Comparison of ENCODE assay signal across 33 mouse cellular contexts in the genomic region with DNA sequence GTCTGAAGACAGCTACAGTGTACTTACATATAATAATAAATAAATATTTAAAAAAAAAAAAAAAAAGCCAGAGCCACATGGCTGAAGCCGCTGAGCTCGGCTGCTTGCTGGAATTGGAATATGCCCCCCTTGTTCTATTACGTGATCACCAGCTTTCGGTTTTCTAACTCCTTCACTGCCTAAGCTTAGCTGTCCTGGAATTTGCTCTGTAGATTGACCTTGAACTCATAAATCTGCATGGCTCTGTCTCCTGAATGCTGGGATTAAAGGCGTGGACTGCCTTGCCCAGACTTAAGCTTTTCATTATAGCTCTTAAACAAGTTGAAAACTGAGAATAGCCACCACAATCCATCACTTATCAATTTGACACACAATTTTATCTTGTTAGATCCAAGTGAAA. TPM values are rescaled to one million over a fixed set of nuclear protein-coding genes. Genes with fewer than 3 reads are reported as not detected.
DNase-seq lines count a peak whose midpoint lies in the region; ATAC-seq lines count a peak whose summit lies in the region.
"Had no signal": no experiment of that assay in that cellular context is flagged by ENCODE, and none has a peak within 500 bp of the region (broad histone marks: within the 10 kb centered on the region; RNA-seq: fewer than 3 reads in every experiment).

No protein-coding gene starts in this region.

- no peak overlapping the region for H3K4me2 ChIP-seq in embryonic facial prominence, embryonic 13.5 days
- H3K4me2 ChIP-seq in kidney, embryonic 16.5 days (replicated peaks; ENCODE audit: low read depth, low read length), result no peak overlapping the region
- H3K4me2 ChIP-seq in embryonic facial prominence, embryonic 14.5 days (ENCODE audit: low read depth, low read length), result no peak overlapping the region
- H3K4me2 ChIP-seq: embryonic facial prominence, embryonic 12.5 days; heart, embryonic 13.5 days; hindbrain, embryonic 12.5 days; hindbrain, embryonic 15.5 days had no signal

- H3K4me3 ChIP-seq in embryonic facial prominence, embryonic 13.5 days, result no peak overlapping the region
- no peak overlapping the region for H3K4me3 ChIP-seq in embryonic facial prominence, embryonic 10.5 days
- H3K4me3 ChIP-seq in kidney, embryonic 16.5 days (ENCODE audit: low read length), result no peak overlapping the region
- H3K4me3 ChIP-seq in embryonic facial prominence, embryonic 14.5 days (ENCODE audit: low read depth, low read length), result no peak overlapping the region
- H3K4me3 ChIP-seq: embryonic facial prominence, embryonic 12.5 days; gastrocnemius, adult 2 months; heart, adult 2 months; heart, embryonic 10.5 days; heart, embryonic 13.5 days; hindbrain, embryonic 12.5 days; hindbrain, embryonic 15.5 days had no signal

- H3K9me3 ChIP-seq in embryonic facial prominence, embryonic 13.5 days, result no peaks in the 10 kb centered on the region
- H3K9me3 ChIP-seq in embryonic facial prominence, embryonic 10.5 days, result no peaks in the 10 kb centered on the region
- no peaks in the 10 kb centered on the region for H3K9me3 ChIP-seq in kidney, embryonic 16.5 days (ENCODE audit: low read length)
- no peaks in the 10 kb centered on the region for H3K9me3 ChIP-seq in embryonic facial prominence, embryonic 14.5 days (ENCODE audit: control insufficient read depth, low read length)
- H3K9me3 ChIP-seq: embryonic facial prominence, embryonic 12.5 days; G1E; heart, embryonic 10.5 days; heart, embryonic 13.5 days; hindbrain, embryonic 12.5 days; hindbrain, embryonic 15.5 days had no signal

- no peak for ATAC-seq in embryonic facial prominence, embryonic 13.5 days (ENCODE audit: insufficient number of reproducible peaks, insufficient read depth, low FRiP score, low TSS enrichment, low read depth)
- peak; percentile 37; the same call in 1 of the 2 replicates for ATAC-seq in kidney, embryonic 16.5 days (ENCODE audit: low FRiP score, low TSS enrichment)
- ATAC-seq in embryonic facial prominence, embryonic 14.5 days (ENCODE audit: low read depth), result no peak
- no peak for ATAC-seq in megakaryocyte, adult 5-6 weeks (ENCODE audit: poor library complexity, severe bottlenecking)
- ATAC-seq: forebrain, embryonic 14.5 days; forebrain, postnatal 0 days; Patski had no signal

- peak overlapping the region; percentile 83; the same call in 1 of the 2 replicates for H3K27ac ChIP-seq in embryonic facial prominence, embryonic 13.5 days
- no peak overlapping the region for H3K27ac ChIP-seq in embryonic facial prominence, embryonic 10.5 days (replicated peaks)
- H3K27ac ChIP-seq in kidney, embryonic 16.5 days (ENCODE audit: low read length), result no peak overlapping the region
- H3K27ac ChIP-seq in embryonic facial prominence, embryonic 14.5 days (replicated peaks; ENCODE audit: low read depth, low read length), result peak overlapping the region; percentile 80
- H3K27ac ChIP-seq: gastrocnemius, adult 2 months; heart, adult 2 months; heart, embryonic 10.5 days; heart, embryonic 13.5 days; hindbrain, embryonic 12.5 days; hindbrain, embryonic 15.5 days had no signal

- no peak for DNase-seq in embryonic facial prominence, embryonic 10.5 days (ENCODE audit: low spot score)
- DNase-seq in kidney, postnatal 36 days, result no peak
- DNase-seq in embryonic facial prominence, embryonic 14.5 days (ENCODE audit: low spot score), result no peak
- DNase-seq in gastrocnemius, postnatal 36 days, result no peak
- DNase-seq: adrenal gland, adult 8-10 months; B cell, adult 2 months; cerebellum, adult 18-20 months; cerebellum, adult 9-10 months; cerebellum, postnatal 14 days; forebrain, postnatal 0 days; gastrocnemius, adult 2 months; gastrocnemius, postnatal 14 days; heart, adult 2 months; heart, postnatal 14 days had no signal

- no peaks in the 10 kb centered on the region for H3K27me3 ChIP-seq in embryonic facial prominence, embryonic 13.5 days
- no peaks in the 10 kb centered on the region for H3K27me3 ChIP-seq in embryonic facial prominence, embryonic 10.5 days (replicated peaks; ENCODE audit: low read depth, poor library complexity, severe bottlenecking)
- H3K27me3 ChIP-seq in kidney, embryonic 16.5 days (ENCODE audit: insufficient read depth, low read length), result no peaks in the 10 kb centered on the region
- no peaks in the 10 kb centered on the region for H3K27me3 ChIP-seq in embryonic facial prominence, embryonic 14.5 days (replicated peaks; ENCODE audit: control insufficient read depth, insufficient read depth, low read length)
- H3K27me3 ChIP-seq: CH12.LX; embryonic facial prominence, embryonic 12.5 days; heart, embryonic 13.5 days; hindbrain, embryonic 12.5 days; hindbrain, embryonic 15.5 days; Patski had no signal

- H3K36me3 ChIP-seq in embryonic facial prominence, embryonic 13.5 days, result no peaks in the 10 kb centered on the region
- no peaks in the 10 kb centered on the region for H3K36me3 ChIP-seq in embryonic facial prominence, embryonic 10.5 days (replicated peaks)
- no peaks in the 10 kb centered on the region for H3K36me3 ChIP-seq in kidney, embryonic 16.5 days (ENCODE audit: insufficient read depth, low read length)
- no peaks in the 10 kb centered on the region for H3K36me3 ChIP-seq in embryonic facial prominence, embryonic 14.5 days (ENCODE audit: control insufficient read depth, insufficient read depth, low read length)
- H3K36me3 ChIP-seq: embryonic facial prominence, embryonic 12.5 days; G1E; heart, embryonic 10.5 days; heart, embryonic 13.5 days; hindbrain, embryonic 12.5 days; hindbrain, embryonic 15.5 days had no signal

- peaks cover 48% of the 10 kb centered on the region for H3K4me1 ChIP-seq in embryonic facial prominence, embryonic 13.5 days
- peaks cover 16% of the 10 kb centered on the region for H3K4me1 ChIP-seq in embryonic facial prominence, embryonic 10.5 days
- H3K4me1 ChIP-seq in kidney, embryonic 16.5 days (ENCODE audit: insufficient read depth, low read length), result peaks cover 27% of the 10 kb centered on the region
- H3K4me1 ChIP-seq in embryonic facial prominence, embryonic 14.5 days (ENCODE audit: control insufficient read depth, insufficient read depth, low read length), result peaks cover 29% of the 10 kb centered on the region
- H3K4me1 ChIP-seq: hindbrain, embryonic 12.5 days had no signal

- no peak overlapping the region for H3K9ac ChIP-seq in embryonic facial prominence, embryonic 13.5 days
- H3K9ac ChIP-seq in kidney, embryonic 16.5 days (replicated peaks; ENCODE audit: low read length), result no peak overlapping the region
- H3K9ac ChIP-seq in embryonic facial prominence, embryonic 14.5 days (ENCODE audit: low read depth, low read length), result no peak overlapping the region
- H3K9ac ChIP-seq: embryonic facial prominence, embryonic 12.5 days; forebrain, postnatal 0 days; heart, embryonic 13.5 days; hindbrain, embryonic 12.5 days; hindbrain, embryonic 15.5 days had no signal

- intact Hi-C loops in gastrocnemius, postnatal 36 days (cut with DNase I), result no loop called here

- 49% methylated on average over 5 of the region's 5 CpGs for WGBS in embryonic facial prominence, embryonic 13.5 days
- WGBS in embryonic facial prominence, embryonic 10.5 days, result 78% methylated on average over 5 of the region's 5 CpGs
- WGBS in kidney, embryonic 16.5 days, result 36% methylated on average over 5 of the region's 5 CpGs
- WGBS in embryonic facial prominence, embryonic 14.5 days, result 59% methylated on average over 5 of the region's 5 CpGs

RNA-seq across cellular contexts. Expression of gene Gm6993, which starts 23.3 kb away (rescaled TPM):
- polyA plus RNA-seq in embryonic facial prominence, embryonic 13.5 days (2015; fragmentation: Nextera tagmentation; extraction: Ambion mirVana), result not detected in 2 replicates
- not detected in 2 replicates for polyA plus RNA-seq in embryonic facial prominence, embryonic 10.5 days (2016; fragmentation: Nextera tagmentation; extraction: Ambion mirVana)
- not detected in 2 replicates for polyA plus RNA-seq in kidney, embryonic 16.5 days (2015; fragmentation: Nextera tagmentation; extraction: Ambion mirVana)
- not detected in 2 replicates for polyA plus RNA-seq in embryonic facial prominence, embryonic 14.5 days (2014; fragmentation: Nextera tagmentation; extraction: Ambion mirVana)
- total RNA-seq in megakaryocyte, adult 5-6 weeks (2015), result not detected in 2 replicates
- total RNA-seq in megakaryocyte, adult 5-6 weeks (2017), result not detected in 2 replicates
- not detected for total RNA-seq in gastrocnemius, postnatal 36 days (2021)
- total RNA-seq: adrenal gland, adult 8-10 months; adrenal gland, postnatal 36 days; CH12.LX; forebrain, postnatal 0 days; G1E; gastrocnemius, adult 2 months; gastrocnemius, postnatal 14 days; heart, adult 2 months; heart, postnatal 14 days; hematopoietic stem cell, adult 5-6 weeks had no signal
- polyA plus RNA-seq: embryonic facial prominence, embryonic 12.5 days; forebrain, embryonic 11.5 days; forebrain, embryonic 14.5 days; forebrain, postnatal 0 days; frontal cortex, adult 2 months; G1E; gonadal fat pad, adult 2 months; heart, adult 2 months; heart, embryonic 10.5 days; heart, embryonic 13.5 days; heart, embryonic 16.5 days; hindbrain, embryonic 12.5 days; hindbrain, embryonic 15.5 days; intestine, embryonic 14.5 days; Patski had no signal

RNA-seq across cellular contexts. Expression of gene Lamb1, which starts 47.8 kb away (rescaled TPM):
- polyA plus RNA-seq in embryonic facial prominence, embryonic 13.5 days (2015; fragmentation: Nextera tagmentation; extraction: Ambion mirVana), result 61.9 and 85.0 TPM in 2 replicates
- polyA plus RNA-seq in embryonic facial prominence, embryonic 10.5 days (2016; fragmentation: Nextera tagmentation; extraction: Ambion mirVana), result 37.2 and 42.5 TPM in 2 replicates
- polyA plus RNA-seq in kidney, embryonic 16.5 days (2015; fragmentation: Nextera tagmentation; extraction: Ambion mirVana), result 174 and 175 TPM in 2 replicates
- 84.2 and 93.9 TPM in 2 replicates for polyA plus RNA-seq in embryonic facial prominence, embryonic 14.5 days (2014; fragmentation: Nextera tagmentation; extraction: Ambion mirVana)
- total RNA-seq in megakaryocyte, adult 5-6 weeks (2015), result 0.20 and 1.0 TPM in 2 replicates
- total RNA-seq in megakaryocyte, adult 5-6 weeks (2017), result 2.5 and 9.6 TPM in 2 replicates
- 10 to 100 TPM; 22.2 to 24.5 TPM for total RNA-seq in gastrocnemius, postnatal 36 days (2021)
- total RNA-seq: hematopoietic stem cell, adult 5-6 weeks had no signal
- polyA plus RNA-seq: G1E had no signal

Comparison
In these comparisons a context has a peak if more than half of its experiments do, and no peak if none do; other contexts are left out.
1. H3K27ac ChIP-seq: peak in embryonic facial prominence, embryonic 13.5 days (single experiment) and embryonic facial prominence, embryonic 14.5 days (single experiment); none in embryonic facial prominence, embryonic 10.5 days (single experiment) and kidney, embryonic 16.5 days (single experiment).